Mouse (Mus musculus) liver, embryonic 15.5 days (tissue): ENCODE results near the gene Hectd4. TPM values are rescaled to one million over a fixed set of nuclear protein-coding genes. Genes with fewer than 3 reads are reported as not detected.
A peak's percentile ranks its signal among the peaks of the same experiment; 100 is the strongest.
"Not testable (repeated sequence)": the region's sequence is repeated elsewhere in the genome, so short reads cannot be mapped to it uniquely, and the experiment has no call there.

Experiments
- ATAC-seq: fragments of 200-750 bp; cut with Nextera tagmentation; 2 replicates; pipeline ENCODE4 v1.8.0; 2017; ENCODE audit warnings: moderate number of reproducible peaks, mild to moderate bottlenecking, moderate library complexity; ENCODE audit not compliant: insufficient read depth
- H3K27ac ChIP-seq: fragments of 300-500 bp; sonication (generic); replicated peaks from 2 replicates; pipeline ENCODE4 v1.5.1; 2015; ENCODE audit warnings: mild to moderate bottlenecking, inconsistent platforms
- H3K27me3 ChIP-seq: fragments of 300-500 bp; sonication (generic); 2 replicates; pipeline ENCODE4 v1.6.1; 2015; ENCODE audit warnings: mild to moderate bottlenecking, inconsistent platforms
- H3K36me3 ChIP-seq: fragments of 300-500 bp; sonication (generic); replicated peaks from 2 replicates; pipeline ENCODE4 v1.6.1; 2015; ENCODE audit warnings: moderate library complexity, mild to moderate bottlenecking, inconsistent platforms
- H3K4me1 ChIP-seq: fragments of 300-500 bp; sonication (generic); replicated peaks from 2 replicates; pipeline ENCODE4 v1.6.1; 2015; ENCODE audit warnings: inconsistent platforms
- H3K4me2 ChIP-seq: fragments of 300-500 bp; sonication (generic); 2 replicates; pipeline ENCODE4 v1.6.1; 2015; ENCODE audit warnings: moderate library complexity, mild to moderate bottlenecking, inconsistent platforms
- H3K4me3 ChIP-seq: fragments of 300-500 bp; sonication (generic); replicated peaks from 2 replicates; pipeline ENCODE4 v1.5.1; 2015; ENCODE audit warnings: mild to moderate bottlenecking, inconsistent platforms
- H3K9ac ChIP-seq: fragments of 300-500 bp; sonication (generic); 2 replicates; pipeline ENCODE4 v1.6.1; 2015; ENCODE audit warnings: moderate library complexity, mild to moderate bottlenecking, inconsistent platforms
- H3K9me3 ChIP-seq: fragments of 300-500 bp; sonication (generic); replicated peaks from 2 replicates; pipeline ENCODE4 v1.6.1; 2016; ENCODE audit warnings: inconsistent platforms
- WGBS: fragments of 180-500 bp; shearing (Covaris S2); methylation state at CpG from one replicate; pipeline ENCODE4 v1.1.7; 2015; ENCODE audit warnings: mixed read lengths; ENCODE audit not compliant: insufficient replicate concordance; 5-methylcytosine and 5-hydroxymethylcytosine counted together
- polyA plus RNA-seq: library from polyadenylated mRNA; unstranded; fragments of >200 nt; fragmentation: Nextera tagmentation; extraction: Ambion mirVana; gene quantifications from 2 replicates; pipeline ENCODE4 v1.2.1, GENCODE M21; 2015

The Hectd4 gene
- polyA plus RNA-seq, 1 experiment from 2014 or later: 10.1 TPM

DNA sequence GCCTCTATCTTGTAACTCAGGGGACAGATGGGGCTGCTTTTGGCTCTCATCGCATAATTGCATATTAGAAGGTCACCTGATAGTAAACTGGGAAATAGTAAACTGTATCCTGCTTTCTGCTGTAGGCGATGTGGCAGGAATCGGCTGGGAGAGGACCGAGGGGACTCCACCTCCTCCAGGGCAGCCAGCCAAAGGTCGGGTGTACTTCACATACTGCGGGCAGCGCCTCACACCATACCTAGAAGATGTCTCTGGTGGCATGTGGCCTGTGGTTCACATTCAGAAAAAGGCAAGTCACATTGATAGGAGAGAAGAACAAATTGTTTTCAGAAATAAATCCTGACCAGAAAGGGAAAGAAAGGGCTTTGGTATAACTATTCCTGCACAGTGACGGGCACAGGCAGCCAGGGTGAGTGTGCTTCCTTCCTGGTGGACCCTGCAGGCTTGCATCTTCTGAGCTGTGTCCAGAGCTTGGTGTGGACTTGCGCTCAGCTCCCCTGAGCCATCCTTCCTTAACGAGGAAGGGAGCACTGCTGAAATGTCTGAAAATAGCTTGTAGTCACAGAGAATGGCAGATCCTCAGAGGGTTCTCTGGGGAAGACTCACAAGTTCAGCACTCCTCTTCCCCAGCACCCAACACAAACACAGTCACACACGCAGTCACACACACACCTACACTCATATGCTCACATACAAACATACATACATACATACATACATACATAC, 109.5 kb downstream of the Hectd4 start:
- peak overlapping the region; percentile 39; the same call in 1 of the 2 replicates for H3K9ac ChIP-seq
- 73% methylated on average over 11 of the region's 11 CpGs for WGBS
- H3K9me3 ChIP-seq: no peaks in the 10 kb centered on the region
- no peaks in the 10 kb centered on the region for H3K4me1 ChIP-seq
- 0 out of 2 replicates have a peak, but pooled peaks have one; percentile 24 for ATAC-seq
- peaks cover 96% of the 10 kb centered on the region for H3K36me3 ChIP-seq
- H3K4me3 ChIP-seq: peak overlapping the region; percentile 39
- H3K4me2 ChIP-seq: peak overlapping the region; percentile 41
- H3K27ac ChIP-seq: peak overlapping the region; percentile 51
- H3K27me3 ChIP-seq: no peaks in the 10 kb centered on the region

DNA sequence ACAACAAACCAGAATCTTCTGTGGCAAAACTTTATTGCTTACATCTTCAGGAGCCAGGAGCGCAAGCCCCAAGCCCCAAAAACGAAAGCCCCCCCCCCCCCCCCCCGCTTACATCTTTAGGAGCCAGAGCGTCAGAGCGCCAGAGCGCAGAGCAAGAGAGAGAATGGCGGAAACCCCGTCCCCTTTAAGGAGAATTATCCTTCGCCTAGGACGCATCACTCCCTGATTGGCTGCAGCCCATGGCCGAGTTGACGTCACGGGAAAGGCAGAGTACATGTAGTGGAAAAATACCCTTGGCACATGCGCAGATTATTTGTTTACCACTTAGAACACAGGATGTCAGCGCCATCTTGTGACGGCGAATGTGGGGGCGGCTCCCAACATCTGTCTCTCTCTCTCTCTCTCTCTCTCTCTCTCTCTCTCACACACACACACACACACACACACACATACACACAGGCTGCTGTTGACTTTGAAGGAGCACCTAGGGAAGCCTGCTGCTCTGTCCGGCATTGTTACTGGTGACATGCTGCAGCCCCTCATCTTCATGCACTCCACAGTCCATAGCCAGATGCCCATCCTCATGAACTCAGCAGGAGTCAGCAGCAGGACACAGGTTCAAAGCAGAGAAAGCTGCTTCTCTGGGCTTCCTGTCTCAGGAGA, 110.3 kb downstream of the Hectd4 start:
- Histone ChIP-seq H3K36me3 (peaks cover 96% of the 10 kb centered on the region), H3K27ac (peak overlapping the region; percentile 72), H3K4me3 (peak overlapping the region; percentile 39; the same call in 1 of the 2 replicates), H3K4me2 (peak overlapping the region; percentile 23; the same call in 1 of the 2 replicates)
- not testable (repeated sequence) for H3K4me1 ChIP-seq, H3K27me3 ChIP-seq, H3K9ac ChIP-seq, H3K9me3 ChIP-seq
- ATAC-seq: peak; percentile 47; the same call in 1 of the 2 replicates
- WGBS: 75% methylated on average over 16 of the region's 19 CpGs

DNA sequence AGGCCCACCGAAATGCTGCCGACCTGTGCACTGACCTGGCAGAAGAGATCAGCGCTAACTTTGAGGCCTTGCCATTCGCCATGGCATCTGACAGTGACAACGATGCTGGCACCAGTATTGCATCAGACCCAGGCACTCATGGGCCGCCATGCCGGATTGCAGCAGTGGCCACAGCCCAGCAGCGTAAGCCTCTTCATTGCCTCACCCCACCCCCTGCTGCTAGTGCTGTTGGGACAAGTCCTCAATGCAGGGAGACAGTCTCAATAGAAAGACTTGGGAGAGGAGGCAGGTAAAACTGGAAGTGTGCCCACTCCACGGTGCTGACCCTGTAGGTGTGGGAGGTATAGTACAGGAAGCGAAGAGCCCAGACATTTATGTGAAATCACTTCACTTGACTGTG, 111.7 kb downstream of the Hectd4 start:
- ATAC-seq: no peak
- WGBS: 95% methylated on average over 10 of the region's 10 CpGs

DNA sequence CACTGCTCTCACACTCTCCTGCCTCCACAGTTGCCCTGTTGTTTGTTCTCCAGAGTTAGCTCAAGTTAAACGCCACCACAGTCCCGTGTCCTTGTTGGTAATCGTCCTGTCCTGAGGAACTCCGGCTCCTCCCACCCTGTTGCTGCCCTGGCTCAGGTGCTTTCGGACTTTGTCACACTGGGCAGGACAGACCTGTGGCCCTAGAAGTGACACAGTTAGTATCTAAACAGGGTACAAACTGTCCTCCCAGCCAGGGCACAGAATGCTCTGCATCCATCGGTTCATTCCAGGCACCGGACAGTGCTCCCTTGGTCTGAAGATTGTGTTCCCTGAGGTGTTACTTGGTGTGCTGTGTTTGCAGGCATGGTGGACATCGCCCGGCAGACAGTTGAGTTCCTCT, 114.0 kb downstream of the Hectd4 start:
- H3K36me3 ChIP-seq: peaks cover 97% of the 10 kb centered on the region
- peak; percentile 41 for ATAC-seq
- H3K4me1 ChIP-seq: no peaks in the 10 kb centered on the region
- H3K9ac ChIP-seq: no peak overlapping the region
- H3K27me3 ChIP-seq: no peaks in the 10 kb centered on the region
- H3K9me3 ChIP-seq: no peaks in the 10 kb centered on the region
- WGBS: 90% methylated on average over 9 of the region's 9 CpGs
- no peak overlapping the region; the same call in 1 of the 2 replicates for H3K27ac ChIP-seq
- H3K4me3 ChIP-seq: no peak overlapping the region
- no peak overlapping the region for H3K4me2 ChIP-seq

More for the DNA sequence above, 111.7 kb downstream of the Hectd4 start:
- Histone ChIP-seq H3K9me3 (no peaks in the 10 kb centered on the region), H3K4me3 (no peak overlapping the region), H3K27ac (no peak overlapping the region), H3K4me2 (no peak overlapping the region), H3K27me3 (no peaks in the 10 kb centered on the region), H3K9ac (no peak overlapping the region), H3K4me1 (no peaks in the 10 kb centered on the region), H3K36me3 (peaks cover 96% of the 10 kb centered on the region)

DNA sequence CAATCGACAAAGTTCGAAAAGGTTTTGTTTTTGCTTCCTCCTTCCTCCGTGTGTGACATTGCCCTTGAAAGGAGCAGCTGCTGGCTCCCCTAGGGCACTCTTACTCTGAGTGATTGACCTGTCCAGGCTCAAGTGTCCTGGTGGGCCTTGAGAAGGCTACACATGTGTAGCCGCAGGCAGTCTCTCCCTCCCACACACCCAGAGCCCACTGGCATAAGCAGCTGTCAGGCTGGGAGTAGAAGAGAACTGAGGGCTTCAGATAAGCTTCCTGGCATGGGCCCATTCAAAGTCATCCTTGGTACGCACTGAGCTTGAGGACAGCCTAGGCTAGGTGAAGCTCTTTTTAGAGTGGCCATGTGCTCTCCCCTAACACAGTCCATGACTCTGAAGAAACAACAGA, 114.4 kb downstream of the Hectd4 start:
- peaks cover 97% of the 10 kb centered on the region for H3K36me3 ChIP-seq
- no peak overlapping the region for H3K4me3 ChIP-seq

DNA sequence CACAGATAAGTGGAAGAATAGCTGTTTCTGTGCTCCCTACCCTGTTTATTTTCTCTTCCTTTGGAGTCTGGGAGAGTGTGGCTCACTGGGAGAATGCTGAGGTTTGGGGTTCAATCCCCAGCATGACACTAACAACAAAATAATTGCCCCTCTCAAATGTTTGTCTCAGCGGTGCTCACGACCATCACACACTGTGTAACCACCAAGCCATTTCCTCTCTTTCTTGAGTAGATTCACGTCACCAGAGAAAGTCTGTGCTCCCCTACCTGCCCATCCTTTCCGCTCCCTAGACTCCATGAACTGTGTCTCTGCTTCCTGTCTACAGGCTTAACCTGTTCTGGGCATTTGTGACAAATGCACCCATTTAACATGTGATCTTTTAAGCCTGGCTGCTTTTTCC, 115.4 kb downstream of the Hectd4 start:
- no peaks in the 10 kb centered on the region for H3K27me3 ChIP-seq
- H3K27ac ChIP-seq: no peak overlapping the region
- no peak overlapping the region for H3K4me3 ChIP-seq
- H3K9me3 ChIP-seq: no peaks in the 10 kb centered on the region
- peaks cover 99% of the 10 kb centered on the region for H3K36me3 ChIP-seq
- no peaks in the 10 kb centered on the region for H3K4me1 ChIP-seq
- WGBS: 89% methylated on average over 4 of the region's 4 CpGs
- no peak overlapping the region for H3K4me2 ChIP-seq
- ATAC-seq: no peak
- no peak overlapping the region for H3K9ac ChIP-seq

More for the DNA sequence above, 114.4 kb downstream of the Hectd4 start:
- ATAC-seq: no peak
- 83% methylated on average over 5 of the region's 5 CpGs for WGBS
- Histone ChIP-seq H3K27me3 (no peaks in the 10 kb centered on the region), H3K27ac (no peak overlapping the region; the same call in 1 of the 2 replicates), H3K4me1 (no peaks in the 10 kb centered on the region), H3K9ac (no peak overlapping the region), H3K4me2 (no peak overlapping the region), H3K9me3 (no peaks in the 10 kb centered on the region)

DNA sequence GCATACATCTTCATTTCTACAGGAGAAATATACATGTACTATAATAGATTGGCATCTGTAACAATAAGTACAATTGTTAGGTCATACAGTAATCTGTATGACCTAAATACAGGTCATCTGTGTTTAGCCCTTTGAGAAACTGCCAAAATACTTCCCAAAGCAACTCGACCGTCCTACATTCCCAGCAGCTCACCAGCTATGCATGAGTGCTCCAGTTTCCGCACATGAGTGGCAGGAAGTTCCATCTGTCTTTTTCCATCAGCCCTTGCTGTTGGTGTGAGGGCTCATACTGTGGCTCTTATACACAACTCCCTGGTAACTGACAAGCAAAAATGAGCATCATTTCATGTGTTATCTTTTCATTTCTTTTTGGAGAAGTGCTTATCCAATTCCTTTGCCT, 116.0 kb downstream of the Hectd4 start:
- no peaks in the 10 kb centered on the region for H3K27me3 ChIP-seq
- H3K4me3 ChIP-seq: no peak overlapping the region
- 91% methylated on average over 3 of the region's 3 CpGs for WGBS
- H3K9ac ChIP-seq: no peak overlapping the region
- peaks cover 99% of the 10 kb centered on the region for H3K36me3 ChIP-seq
- no peaks in the 10 kb centered on the region for H3K4me1 ChIP-seq
- no peaks in the 10 kb centered on the region for H3K9me3 ChIP-seq
- H3K4me2 ChIP-seq: no peak overlapping the region
- ATAC-seq: no peak
- no peak overlapping the region for H3K27ac ChIP-seq

DNA sequence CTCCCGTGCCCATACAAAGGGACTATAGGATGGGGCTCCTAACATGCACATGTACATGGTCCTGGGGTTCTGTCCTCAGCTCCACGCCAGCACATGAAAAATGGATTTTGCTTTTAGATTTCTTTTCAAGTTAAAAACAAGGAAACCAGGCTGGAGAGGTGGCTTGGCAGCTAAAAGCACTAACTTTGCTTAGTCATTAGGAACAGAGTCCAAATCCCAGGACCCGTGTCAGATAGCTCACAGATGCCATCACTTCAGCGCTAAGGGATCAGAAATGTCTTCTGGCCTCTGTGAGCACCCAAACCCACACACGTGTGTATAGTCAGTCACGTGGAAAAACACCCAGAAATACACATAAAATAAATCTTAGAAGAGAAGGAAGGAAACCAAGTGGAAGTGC, 116.8 kb downstream of the Hectd4 start:
- H3K4me2 ChIP-seq: no peak overlapping the region
- no peaks in the 10 kb centered on the region for H3K27me3 ChIP-seq
- WGBS: 90% methylated on average over 6 of the region's 6 CpGs
- no peaks in the 10 kb centered on the region for H3K4me1 ChIP-seq
- H3K27ac ChIP-seq: no peak overlapping the region
- no peak overlapping the region for H3K9ac ChIP-seq
- no peaks in the 10 kb centered on the region for H3K9me3 ChIP-seq
- H3K36me3 ChIP-seq: peaks cover 99% of the 10 kb centered on the region
- no peak for ATAC-seq
- H3K4me3 ChIP-seq: no peak overlapping the region

DNA sequence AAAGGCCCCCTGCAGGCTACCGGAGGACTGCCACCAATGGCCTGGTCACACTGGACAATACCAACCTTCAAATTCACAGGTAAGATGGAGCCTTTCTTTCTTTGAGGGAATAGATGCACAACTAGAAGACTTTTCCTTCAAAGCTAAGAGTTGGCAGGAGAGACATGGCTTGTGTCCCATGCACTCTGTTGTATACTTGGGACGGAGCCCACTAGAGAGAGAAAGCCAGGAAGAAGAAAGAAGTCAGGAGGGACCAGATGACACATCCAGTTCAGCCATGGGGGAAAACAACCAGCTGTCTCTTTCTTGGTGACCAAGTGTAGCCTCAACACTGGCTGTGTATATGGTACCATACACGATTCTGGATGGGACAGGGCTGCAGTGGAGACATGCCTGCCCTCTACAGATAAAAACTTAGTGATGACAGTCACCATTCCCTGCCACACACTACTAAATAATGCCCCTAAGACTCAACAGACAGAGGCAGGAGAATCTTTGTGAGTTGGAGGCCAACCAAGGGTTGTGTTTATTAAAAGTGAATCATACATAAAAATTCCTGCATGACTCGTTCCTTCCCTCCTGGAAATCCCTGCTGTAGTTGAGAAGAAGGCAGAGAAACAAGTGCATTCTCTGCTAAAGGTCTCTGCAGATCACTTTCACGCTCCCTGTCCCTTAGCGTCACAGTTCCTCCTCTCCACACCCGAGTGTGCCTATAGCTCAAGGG, 119.7 kb downstream of the Hectd4 start:
- peaks cover 99% of the 10 kb centered on the region for H3K36me3 ChIP-seq
- H3K9ac ChIP-seq: no peak overlapping the region
- no peak overlapping the region for H3K4me2 ChIP-seq
- ATAC-seq: no peak
- no peaks in the 10 kb centered on the region for H3K9me3 ChIP-seq
- no peak overlapping the region for H3K27ac ChIP-seq
- no peaks in the 10 kb centered on the region for H3K27me3 ChIP-seq
- 84% methylated on average over 7 of the region's 7 CpGs for WGBS
- no peak overlapping the region for H3K4me3 ChIP-seq
- H3K4me1 ChIP-seq: no peaks in the 10 kb centered on the region

DNA sequence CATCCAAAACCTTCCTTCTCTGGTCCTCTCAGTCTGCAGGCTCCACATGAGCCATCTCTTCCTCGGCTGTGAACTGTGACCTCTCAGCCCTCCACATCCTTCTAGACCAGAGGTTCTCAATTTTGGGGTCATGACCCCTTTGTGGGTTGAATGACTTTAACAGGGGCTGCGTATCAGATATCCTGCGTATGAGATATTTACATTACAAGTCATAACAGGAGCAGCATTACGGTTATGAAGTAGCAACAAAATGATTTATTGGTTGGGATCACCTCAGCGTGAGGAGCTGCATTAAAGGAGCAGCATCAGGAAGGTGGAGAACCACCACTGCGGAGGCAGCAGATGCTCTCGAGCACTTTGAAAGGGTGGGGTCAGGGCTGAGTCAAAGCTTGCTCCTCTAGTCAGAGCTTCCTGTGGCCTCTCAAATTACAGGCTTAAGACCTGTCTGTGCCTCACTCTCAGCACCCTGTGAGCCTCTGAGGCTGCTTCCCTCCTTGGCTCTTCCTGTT, 121.0 kb downstream of the Hectd4 start:
- 49% methylated on average over 7 of the region's 7 CpGs for WGBS
- H3K9me3 ChIP-seq: no peaks in the 10 kb centered on the region
- no peaks in the 10 kb centered on the region for H3K27me3 ChIP-seq
- H3K4me1 ChIP-seq: no peaks in the 10 kb centered on the region
- H3K27ac ChIP-seq: no peak overlapping the region
- ATAC-seq: no peak
- H3K4me2 ChIP-seq: no peak overlapping the region
- H3K4me3 ChIP-seq: no peak overlapping the region
- H3K9ac ChIP-seq: no peak overlapping the region
- H3K36me3 ChIP-seq: peaks cover 99% of the 10 kb centered on the region

DNA sequence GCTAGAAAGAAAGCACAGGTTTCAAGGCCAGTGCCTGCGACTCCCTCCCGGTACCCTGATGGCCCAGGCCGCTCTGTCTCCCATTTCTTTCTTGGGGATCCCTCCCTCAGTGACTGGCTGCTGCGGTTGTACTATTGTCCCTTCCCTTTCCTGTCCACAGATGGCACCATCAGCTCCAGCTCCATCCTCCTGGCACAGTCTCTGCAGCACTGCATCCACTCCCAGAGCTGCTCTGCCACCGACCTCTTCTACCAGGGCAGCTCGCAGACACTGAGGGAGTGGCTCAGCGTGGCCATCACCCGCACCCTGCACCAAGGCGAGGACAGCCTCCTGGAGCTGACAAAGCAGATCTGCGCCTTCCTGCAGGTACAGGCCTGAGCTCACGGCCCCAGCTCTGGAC, 122.5 kb downstream of the Hectd4 start:
- 84% methylated on average over 11 of the region's 11 CpGs for WGBS
- peaks cover 99% of the 10 kb centered on the region for H3K36me3 ChIP-seq

More for the DNA sequence above, 122.5 kb downstream of the Hectd4 start:
- Histone ChIP-seq H3K4me1 (no peaks in the 10 kb centered on the region), H3K9me3 (no peaks in the 10 kb centered on the region), H3K4me3 (no peak overlapping the region), H3K9ac (no peak overlapping the region), H3K27me3 (no peaks in the 10 kb centered on the region), H3K4me2 (no peak overlapping the region), H3K27ac (no peak overlapping the region)
- ATAC-seq: no peak; the same call in 1 of the 2 replicates
